Mouse (Mus musculus) heart, adult 2 months (tissue): ENCODE results near the gene Gng8. TPM values are rescaled to one million over a fixed set of nuclear protein-coding genes. Genes with fewer than 3 reads are reported as not detected.

Experiments used
- DNase-seq, 2 experiments: peaks; one replicate each; pipeline ENCODE4 v3.0.0; 2021
- H3K27ac ChIP-seq: fragments of 200-600 bp; 2 replicates; pipeline ENCODE4 v1.8.1; 2022
- H3K27me3 ChIP-seq: fragments of 200-500 bp; 2 replicates; pipeline ENCODE4 v1.6.1; 2012; ENCODE audit warnings: mild to moderate bottlenecking, low read length, inconsistent platforms, mixed read lengths; ENCODE audit not compliant: control insufficient read depth, insufficient read depth
- H3K36me3 ChIP-seq: fragments of 200-500 bp; 2 replicates; pipeline ENCODE4 v1.6.1; 2012; ENCODE audit warnings: low read length, inconsistent platforms; ENCODE audit not compliant: control insufficient read depth, insufficient read depth
- H3K4me1 ChIP-seq: fragments of 200-500 bp; 2 replicates; pipeline ENCODE4 v1.6.1; 2011; ENCODE audit warnings: low read length; ENCODE audit not compliant: control insufficient read depth, insufficient read depth
- H3K4me3 ChIP-seq: fragments of 200-600 bp; 2 replicates; pipeline ENCODE4 v1.8.1; 2022
- H3K79me2 ChIP-seq: fragments of 200-500 bp; replicated peaks from 2 replicates; pipeline ENCODE4 v1.6.1; 2012; ENCODE audit warnings: mild to moderate bottlenecking, inconsistent platforms, low read length, moderate library complexity, mixed read lengths; ENCODE audit not compliant: control insufficient read depth, insufficient read depth
- H3K9ac ChIP-seq: fragments of 200-500 bp; 2 replicates; pipeline ENCODE4 v1.6.1; 2012; ENCODE audit warnings: low read depth, mild to moderate bottlenecking, control low read depth, inconsistent platforms, low read length, mixed read lengths
- CTCF ChIP-seq: fragments of 200-600 bp; IDR thresholded peaks from 2 replicates; pipeline ENCODE4 v1.8.1; 2022; ENCODE audit warnings: antibody characterized with exemption, mild to moderate bottlenecking, moderate library complexity
- EP300 ChIP-seq: fragments of 200-500 bp; IDR thresholded peaks from 2 replicates; pipeline ENCODE4 v1.6.1; 2011; ENCODE audit warnings: low read depth, low read length, control low read depth; ENCODE audit not compliant: insufficient read depth
- POLR2A ChIP-seq: fragments of 200-500 bp; IDR thresholded peaks from 2 replicates; pipeline ENCODE4 v1.6.1; 2011; ENCODE audit warnings: mild to moderate bottlenecking, low read depth, low read length, control low read depth; ENCODE audit not compliant: insufficient read depth
- WGBS: fragments of 180-500 bp; shearing (Covaris S2); methylation state at CpG from one replicate; pipeline ENCODE4 v1.1.7; 2018; 5-methylcytosine and 5-hydroxymethylcytosine counted together
- intact Hi-C: fragments of 180-260 bp; cut with DNase I; formaldehyde crosslinking; loops from one replicate; pipeline ENCODE4 v1.15.1; 2025
- polyA plus RNA-seq: library from polyadenylated mRNA; depleted of rRNA; stranded (reverse); fragments of >200 nt; gene quantifications from 2 replicates; pipeline ENCODE4 v1.2.3, GENCODE M21; 2012
- total RNA-seq, 2 experiments: library from RNA; stranded (reverse); gene quantifications; 2 replicates each; pipeline ENCODE4 v1.2.3; 2021

The Gng8 gene
- total and polyA plus RNA-seq, 3 experiments, result 0.47 to 7.4 (median 1.6) TPM

DNA sequence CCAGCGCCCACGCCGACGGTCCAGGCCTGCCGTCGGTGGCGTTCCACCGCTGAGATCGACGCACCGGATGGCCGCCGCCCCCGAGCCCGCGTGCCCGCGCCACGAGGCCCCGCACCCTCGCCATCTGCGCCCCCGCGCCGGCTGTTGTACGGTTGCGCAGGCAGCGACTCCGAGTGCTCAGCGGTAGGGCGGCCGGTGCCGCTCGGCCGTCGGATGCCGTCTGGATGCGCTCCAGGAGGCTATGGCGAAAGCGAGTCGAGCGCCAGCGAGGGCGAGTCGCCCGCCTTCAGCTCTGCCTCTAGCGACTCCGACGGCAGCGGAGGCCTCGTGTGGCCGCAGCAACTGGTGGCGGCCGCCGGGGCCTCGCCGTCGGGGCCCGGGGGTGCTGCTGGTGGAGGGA, 5.7 kb upstream of the Gng8 start:
- no peak for DNase-seq
- intact Hi-C loops, result no loop called here
- no peak overlapping the region for H3K4me3 ChIP-seq
- H3K79me2 ChIP-seq, result no peaks in the 10 kb centered on the region
- WGBS, result 70% methylated on average over 59 of the region's 59 CpGs
- no peak overlapping the region for H3K9ac ChIP-seq
- no peaks in the 10 kb centered on the region for H3K36me3 ChIP-seq
- H3K27ac ChIP-seq, result no peak overlapping the region
- no peaks in the 10 kb centered on the region for H3K4me1 ChIP-seq
- TF ChIP-seq POLR2A (no peak), EP300 (no peak), CTCF (no peak)
- no peaks in the 10 kb centered on the region for H3K27me3 ChIP-seq

DNA sequence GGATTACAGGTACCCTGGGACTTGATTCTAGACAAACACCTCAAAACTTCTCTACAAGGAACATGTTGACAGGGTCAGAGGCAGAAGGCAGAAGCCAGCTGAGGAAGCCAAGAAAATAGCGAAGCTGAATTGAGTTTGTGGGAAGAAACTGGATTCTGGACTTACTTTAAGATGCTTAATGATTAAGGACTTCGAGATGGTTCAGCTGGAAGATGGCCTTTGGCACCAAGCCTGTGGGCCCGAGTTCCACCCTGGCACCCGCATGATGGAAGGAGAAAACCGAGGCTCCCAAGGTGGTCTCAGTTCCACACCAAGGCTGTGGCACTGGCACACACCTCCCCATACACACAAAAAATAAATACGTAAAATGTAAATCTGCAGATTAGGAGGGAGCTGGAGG, 1.1 kb upstream of the Gng8 start:
- Histone ChIP-seq H3K27me3 (no peaks in the 10 kb centered on the region), H3K4me1 (no peaks in the 10 kb centered on the region; the same call in 1 of the 2 replicates), H3K36me3 (no peaks in the 10 kb centered on the region), H3K4me3 (no peak overlapping the region), H3K9ac (no peak overlapping the region), H3K79me2 (no peaks in the 10 kb centered on the region), H3K27ac (peak overlapping the region; percentile 51; the same call in 1 of the 2 replicates)
- DNase-seq, result peak; percentile 64 to 65
- TF ChIP-seq EP300, result no peak
- no peak for TF ChIP-seq POLR2A
- TF ChIP-seq CTCF, result no peak
- intact Hi-C loops, result loop anchor here (5.0 kb wide), 1 partner anchor 143 kb away; no protein-coding TSS in a partner anchor
- 44% methylated on average over 6 of the region's 6 CpGs for WGBS

DNA sequence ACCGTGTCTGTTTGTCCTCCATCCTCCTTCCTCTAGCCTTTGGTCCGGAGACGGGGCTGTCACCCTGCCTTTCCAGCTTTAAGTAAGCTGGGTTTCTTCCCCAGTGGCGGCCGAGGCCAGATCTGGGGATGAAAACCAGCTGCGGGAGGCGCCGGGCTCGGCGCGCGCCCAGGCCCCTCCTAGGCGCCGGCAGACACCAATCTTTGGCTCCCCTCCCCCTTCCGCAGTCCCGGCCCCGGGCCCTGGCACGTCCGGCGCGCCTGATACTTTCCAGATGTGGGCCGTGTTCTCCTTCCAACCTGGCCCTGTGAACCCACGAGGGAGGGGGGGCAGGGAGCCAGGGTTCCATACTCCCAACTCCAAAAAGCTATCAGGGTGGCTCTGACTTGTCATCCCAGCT, 642 bp upstream of the Gng8 start:
- Histone ChIP-seq H3K9ac (no peak overlapping the region), H3K36me3 (no peaks in the 10 kb centered on the region), H3K27ac (peak overlapping the region; percentile 58), H3K79me2 (no peaks in the 10 kb centered on the region), H3K4me3 (no peak overlapping the region), H3K27me3 (no peaks in the 10 kb centered on the region), H3K4me1 (no peaks in the 10 kb centered on the region; the same call in 1 of the 2 replicates)
- whole genome bisulfite sequencing, result 2% methylated on average over 23 of the region's 23 CpGs
- peak; percentile 87 to 88 for DNase-seq
- TF ChIP-seq CTCF, result no peak
- TF ChIP-seq EP300, result 0 out of 2 replicates have a peak, but pooled peaks have one; percentile 28
- peak; percentile 43 for TF ChIP-seq POLR2A
- intact Hi-C loops, result loop anchor here (1.0 to 5.0 kb wide), 2 partner anchors 68 to 144 kb away; no protein-coding TSS in a partner anchor

DNA sequence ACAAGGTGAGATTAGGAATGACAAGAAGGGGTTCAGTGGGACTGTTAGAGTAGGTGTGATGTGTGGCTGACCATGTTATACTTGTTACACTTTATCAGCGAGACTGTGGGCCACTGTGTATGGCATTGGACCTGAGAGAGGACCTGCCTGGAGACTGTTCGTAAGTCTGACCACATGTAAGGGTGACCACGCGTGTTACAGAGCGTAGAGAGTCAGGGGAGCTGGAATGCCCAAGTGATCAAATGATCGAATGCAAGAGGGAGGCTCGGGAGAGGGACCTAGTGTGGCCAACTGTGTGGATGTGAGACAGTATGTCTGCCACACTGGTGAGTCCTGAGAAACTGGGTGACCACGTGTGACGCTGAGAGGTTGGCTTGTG, 755 bp downstream of the Gng8 start:
- no peaks in the 10 kb centered on the region for H3K36me3 ChIP-seq
- no peaks in the 10 kb centered on the region for H3K79me2 ChIP-seq
- intact Hi-C loops, result loop anchor here (1.0 to 5.0 kb wide), 3 partner anchors 18 to 145 kb away; no protein-coding TSS in a partner anchor
- no peaks in the 10 kb centered on the region for H3K27me3 ChIP-seq
- no peak overlapping the region for H3K27ac ChIP-seq
- no peak overlapping the region for H3K9ac ChIP-seq
- H3K4me3 ChIP-seq, result no peak overlapping the region
- WGBS, result 37% methylated on average over 9 of the region's 9 CpGs
- DNase-seq, result no peak
- H3K4me1 ChIP-seq, result no peaks in the 10 kb centered on the region; the same call in 1 of the 2 replicates
- TF ChIP-seq POLR2A, result no peak
- no peak; the same call in 1 of the 2 replicates for TF ChIP-seq CTCF
- TF ChIP-seq EP300, result no peak

DNA sequence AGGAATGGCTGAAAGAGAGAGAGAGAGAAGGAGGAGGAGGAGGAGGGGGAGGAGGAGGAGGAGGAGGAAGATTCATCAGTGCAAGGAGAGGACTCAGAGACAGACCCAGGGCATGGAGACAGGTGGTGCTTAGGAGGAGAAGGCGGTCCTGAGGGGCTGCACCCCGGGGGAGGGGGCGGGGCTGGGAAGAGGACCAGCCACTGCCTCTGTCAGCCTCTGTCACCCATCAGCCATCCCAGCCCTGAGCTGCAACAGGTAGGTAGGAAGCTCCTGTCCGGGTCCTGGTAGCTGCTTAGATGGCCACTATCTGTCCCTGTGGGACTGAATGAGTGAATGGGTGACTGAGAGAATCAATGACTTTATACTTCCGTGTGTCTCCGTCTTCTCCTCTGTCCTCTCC, 2.0 kb downstream of the Gng8 start:
- Histone ChIP-seq H3K9ac (no peak overlapping the region), H3K79me2 (no peaks in the 10 kb centered on the region), H3K4me1 (no peaks in the 10 kb centered on the region; the same call in 1 of the 2 replicates), H3K27me3 (no peaks in the 10 kb centered on the region), H3K36me3 (no peaks in the 10 kb centered on the region), H3K4me3 (no peak overlapping the region), H3K27ac (no peak overlapping the region)
- TF ChIP-seq CTCF (no peak), POLR2A (no peak), EP300 (no peak)
- DNase-seq, result no peak
- 25% methylated on average over 5 of the region's 6 CpGs for WGBS
- intact Hi-C loops, result loop anchor here (2.0 to 5.0 kb wide), 2 partner anchors 81 to 146 kb away; no protein-coding TSS in a partner anchor

DNA sequence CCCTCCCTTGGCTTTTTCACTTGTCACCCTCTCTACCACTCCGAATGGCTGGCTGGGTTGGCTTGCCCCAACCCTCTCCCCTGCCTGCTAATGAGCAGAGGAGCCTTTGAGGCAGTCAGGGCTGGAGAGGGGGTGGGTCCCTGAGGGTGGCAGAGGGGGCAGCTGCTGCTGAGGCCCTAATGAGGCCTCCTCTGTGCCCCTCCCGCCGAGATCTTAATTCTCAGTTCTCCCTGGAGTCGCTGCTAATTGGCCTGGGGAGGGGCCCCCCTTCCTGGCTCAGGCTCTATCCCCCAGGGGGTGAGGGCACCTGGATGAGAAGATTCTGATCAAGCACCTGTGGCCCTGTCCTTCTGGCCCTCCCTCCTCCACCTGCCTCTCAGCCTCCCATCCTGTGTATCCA, 2.7 kb downstream of the Gng8 start:
- no peak for DNase-seq
- no peak overlapping the region for H3K9ac ChIP-seq
- no peaks in the 10 kb centered on the region; the same call in 1 of the 2 replicates for H3K4me1 ChIP-seq
- TF ChIP-seq POLR2A (no peak), CTCF (no peak), EP300 (no peak)
- intact Hi-C loops, result loop anchor here (5.0 kb wide), 1 partner anchor 147 kb away; no protein-coding TSS in a partner anchor
- WGBS, result 27% methylated on average over 4 of the region's 4 CpGs
- no peaks in the 10 kb centered on the region for H3K27me3 ChIP-seq
- no peak overlapping the region for H3K27ac ChIP-seq
- H3K79me2 ChIP-seq, result no peaks in the 10 kb centered on the region
- no peaks in the 10 kb centered on the region for H3K36me3 ChIP-seq
- H3K4me3 ChIP-seq, result no peak overlapping the region
